Mouse (Mus musculus): ENCODE data around the gene Hoxa1. TPM values are rescaled to one million over a fixed set of nuclear protein-coding genes. Genes with fewer than 3 reads are reported as not detected.

The Hoxa1 gene
- total RNA-seq, 2 experiments from 2014 or later: 0.19 to 0.23 TPM

DNA sequence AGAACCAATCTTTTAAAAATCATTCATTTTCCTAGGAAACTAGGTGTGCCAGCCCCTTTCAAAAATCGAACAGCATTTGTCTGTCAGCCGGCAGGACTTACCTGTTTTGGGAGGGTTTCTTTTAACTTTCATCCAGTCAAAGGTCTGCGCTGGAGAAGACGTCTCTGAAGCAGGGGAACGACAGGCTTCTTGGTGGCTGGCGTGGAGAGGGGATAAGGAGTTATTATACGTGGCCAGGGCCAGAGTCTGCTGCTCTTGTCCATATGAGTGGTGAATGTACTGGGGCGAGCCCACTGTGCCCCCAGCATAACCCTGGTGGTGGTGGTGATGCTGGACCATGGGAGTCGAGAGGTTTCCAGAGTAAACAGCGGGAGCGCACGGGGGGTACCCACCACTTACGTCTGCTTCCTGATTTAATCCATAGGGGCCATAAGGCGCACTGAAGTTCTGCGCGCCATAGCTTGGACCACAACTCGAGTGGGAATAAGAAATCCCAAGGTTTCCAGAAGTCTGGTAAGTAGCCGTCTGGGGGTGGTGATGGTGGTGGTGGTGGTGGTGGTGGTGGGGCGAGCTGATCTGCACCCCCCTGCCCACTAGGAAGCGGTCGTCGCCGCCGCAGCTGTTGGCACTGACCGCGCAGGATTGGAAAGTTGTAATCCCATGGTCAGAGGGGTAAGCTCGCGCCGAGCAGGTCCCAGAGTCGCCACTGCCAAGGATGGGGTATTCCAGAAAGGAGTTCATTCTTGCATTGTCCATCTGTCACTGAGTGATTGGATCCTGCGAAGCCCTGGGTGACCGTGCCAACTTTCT is 446 bp downstream of the Hoxa1 start:
- no peak for DNase-seq

- no peak for DNase-seq
Observed at GRCm38 (mm10) chr6:52156551-52157200, 1.4 kb downstream of the Hoxa1 start.

DNA sequence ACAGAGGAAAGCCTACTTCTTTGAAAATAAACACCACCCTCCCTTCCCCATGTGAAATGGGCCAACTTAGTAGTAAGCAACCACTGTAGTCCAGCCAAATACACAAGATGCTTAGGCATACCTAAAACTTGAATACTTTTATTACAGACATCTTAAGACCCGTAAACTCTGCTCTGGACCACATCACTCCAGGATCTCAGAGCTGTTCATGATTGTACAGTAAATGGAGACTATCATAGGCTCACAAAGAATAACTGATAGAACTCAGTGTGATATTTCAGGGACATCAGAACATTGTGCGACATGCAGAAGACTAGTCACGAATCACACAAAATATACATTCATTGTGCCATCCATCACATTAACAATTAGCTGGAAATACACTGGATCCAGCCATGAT is 2.6 kb downstream of the Hoxa1 start:
- DNase-seq: no peak

DNA sequence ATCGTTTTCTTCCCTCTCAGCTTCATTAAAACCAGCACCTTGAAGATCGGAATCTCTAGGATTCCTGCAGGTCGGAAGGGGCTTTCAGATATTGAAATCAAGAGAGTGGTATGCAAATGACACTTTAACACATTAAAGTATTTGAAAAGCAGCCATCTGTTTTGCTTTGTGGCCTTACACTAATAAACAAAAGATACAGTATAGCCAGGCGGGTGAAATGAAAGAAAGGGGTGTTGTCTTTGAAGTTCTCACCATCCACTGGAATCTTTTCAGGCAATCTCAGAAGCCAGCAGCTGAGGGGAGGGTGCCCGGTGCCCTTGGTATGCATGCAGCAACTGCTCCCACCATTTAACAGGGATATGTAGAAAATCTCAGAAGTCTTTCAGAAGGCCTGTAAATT is 4.1 kb downstream of the Hoxa1 start:
- no peak for DNase-seq

- no peak for DNase-seq
Observed at GRCm38 (mm10) chr6:52153270-52153669, 4.8 kb downstream of the Hoxa1 start.

- no peak for DNase-seq
Observed at GRCm38 (mm10) chr6:52152226-52153193, 5.6 kb downstream of the Hoxa1 start.

DNA sequence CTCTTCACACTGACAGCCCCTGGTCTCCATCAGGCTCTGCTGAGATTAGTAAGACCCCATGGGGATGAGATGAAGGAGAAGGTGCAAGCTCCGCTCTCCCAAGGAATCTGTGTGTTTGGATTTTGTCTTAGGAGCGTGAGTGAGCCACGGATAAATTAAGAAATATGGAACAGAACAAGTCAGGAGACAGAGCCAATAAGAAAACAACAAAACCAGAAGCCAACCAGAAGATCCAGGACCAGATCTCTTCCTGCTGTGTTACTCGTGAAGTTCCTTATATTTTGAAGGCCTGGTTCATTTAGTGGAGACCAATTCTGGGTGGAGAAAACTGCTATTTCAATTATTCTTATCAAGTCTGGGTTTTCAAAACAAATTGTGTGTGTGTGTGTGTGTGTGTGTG is 6.5 kb downstream of the Hoxa1 start:
- DNase-seq: no peak

- no peak for DNase-seq
Observed at GRCm38 (mm10) chr6:52150401-52150966, 7.6 kb downstream of the Hoxa1 start.

DNA sequence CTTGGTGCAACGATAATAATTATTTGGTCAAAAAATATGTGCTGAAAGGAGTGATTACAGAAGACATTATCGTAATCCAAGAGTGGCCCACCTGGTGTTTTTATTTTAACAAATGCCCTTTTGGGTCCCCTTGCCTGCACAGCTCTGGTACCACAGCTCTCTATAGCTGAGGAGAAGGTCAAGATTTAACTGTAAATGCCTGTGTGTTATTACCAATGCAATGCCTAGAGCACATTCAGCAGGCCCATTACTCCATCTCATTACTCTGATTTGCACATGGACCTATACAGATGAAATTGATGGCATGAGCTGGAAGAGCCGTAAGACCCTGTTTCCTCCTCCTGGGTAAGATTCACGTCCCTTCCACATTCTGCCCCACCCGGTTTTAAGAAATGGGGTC is 19.0 kb downstream of the Hoxa1 start:
- DNase-seq: no peak

DNA sequence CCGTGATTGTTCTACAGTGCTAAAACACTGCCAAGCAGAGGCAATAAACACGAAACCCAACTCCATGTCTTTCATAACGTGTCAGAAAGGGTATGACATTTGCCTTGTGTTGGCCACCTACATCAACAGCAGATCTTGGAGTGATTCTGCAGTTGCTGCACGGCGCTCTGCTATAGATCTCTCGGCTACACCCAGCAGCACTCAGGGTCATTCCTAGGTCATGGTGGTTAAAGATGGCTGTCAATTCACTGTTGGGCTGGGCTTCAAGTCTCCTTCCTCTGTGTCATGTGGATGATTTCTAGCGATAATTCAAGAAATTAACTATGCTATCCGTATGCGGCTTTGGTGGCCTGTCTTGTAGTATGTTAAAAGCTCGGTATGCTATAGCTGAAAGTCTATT is 19.5 kb downstream of the Hoxa1 start:
- no peak for DNase-seq

DNA sequence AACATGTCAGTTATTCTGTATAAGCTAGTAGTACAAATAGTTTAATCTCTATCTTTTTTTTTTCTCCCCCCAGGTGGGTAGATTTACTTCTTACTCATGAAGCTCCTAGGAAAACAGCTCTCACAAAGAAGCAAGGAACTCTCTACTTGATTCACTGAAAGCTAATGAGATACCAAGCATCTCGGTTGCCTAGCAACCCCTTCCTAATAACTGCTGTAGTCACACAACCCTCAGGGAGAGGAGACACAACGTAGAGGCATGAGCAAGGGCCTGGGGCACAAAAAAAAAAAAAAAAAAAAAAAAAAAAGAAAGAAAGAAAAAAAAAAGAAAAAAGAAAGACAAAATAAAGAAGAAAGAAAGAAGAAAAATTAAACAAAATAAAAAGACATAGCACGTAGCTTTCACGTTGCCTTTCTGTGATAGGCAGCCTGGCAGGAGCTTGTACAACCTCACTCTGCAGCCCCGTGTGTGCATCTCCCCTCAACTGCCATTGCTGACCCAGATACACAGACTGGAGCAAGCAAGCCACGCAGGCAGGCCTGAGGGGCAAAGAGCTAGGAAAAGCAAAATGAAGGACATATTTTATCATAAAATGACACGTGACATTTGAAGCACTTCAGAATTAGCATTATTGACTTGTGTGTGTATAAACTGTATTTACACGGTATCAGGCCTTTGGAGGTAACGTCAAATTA is 20.1 kb downstream of the Hoxa1 start:
- DNase-seq: no peak

GRCm38 (mm10) chr6:52123673-52124072 is 34.4 kb downstream of the Hoxa1 start:
- DNase-seq: no peak

DNA sequence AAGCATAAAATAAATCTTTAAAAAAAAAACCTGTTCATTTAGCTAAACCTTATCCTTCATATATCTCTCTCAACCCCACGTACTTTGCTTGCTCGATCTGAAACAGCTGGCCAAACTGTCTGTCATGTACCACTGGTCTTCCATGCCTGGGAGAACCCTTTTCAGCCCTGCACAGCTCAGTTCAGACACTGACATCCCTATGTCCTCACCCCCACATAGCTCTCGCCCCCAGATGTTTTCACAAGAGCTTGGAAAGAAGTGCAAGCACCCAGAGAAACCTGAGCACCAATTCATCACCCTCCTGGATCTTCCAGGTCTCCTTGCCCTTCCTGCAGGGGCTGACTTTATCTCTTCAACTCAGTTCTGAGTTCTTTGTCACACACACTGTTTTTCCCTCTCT is 36.9 kb downstream of the Hoxa1 start:
- DNase-seq: no peak

DNA sequence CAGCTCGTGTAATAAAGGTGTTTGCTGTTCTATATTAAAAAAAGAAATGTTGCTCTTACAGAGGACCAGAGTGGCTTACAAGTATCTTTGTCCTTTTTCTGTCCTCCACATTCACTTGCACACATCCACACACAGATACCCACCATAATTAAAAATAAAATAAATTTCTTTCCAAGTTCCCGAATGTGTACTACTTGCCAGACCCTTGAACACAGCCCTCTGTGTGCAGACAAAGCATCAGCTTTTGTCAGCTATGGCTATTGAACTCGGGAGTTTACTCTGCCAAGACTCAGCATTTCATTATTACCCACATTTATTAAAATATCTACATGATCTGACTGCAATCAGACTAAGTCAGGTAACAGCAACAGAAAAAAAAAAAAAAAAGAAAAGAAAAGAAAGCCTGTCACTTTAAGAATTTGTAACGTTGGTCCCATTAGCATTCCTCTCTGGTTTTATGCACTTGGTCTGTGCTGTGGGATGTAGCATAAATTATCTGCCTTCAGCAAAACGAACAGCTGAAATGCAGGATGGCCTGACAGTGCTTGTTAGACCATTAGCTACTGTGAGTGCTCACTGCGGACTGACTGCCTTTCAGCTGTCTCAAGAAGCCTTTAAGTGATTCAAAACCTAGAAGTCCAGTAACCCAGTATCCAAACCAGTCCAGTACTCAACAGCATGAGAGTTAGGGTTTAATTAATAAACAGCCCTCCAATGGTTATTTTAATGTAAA is 39.0 kb downstream of the Hoxa1 start:
- no peak for DNase-seq

DNA sequence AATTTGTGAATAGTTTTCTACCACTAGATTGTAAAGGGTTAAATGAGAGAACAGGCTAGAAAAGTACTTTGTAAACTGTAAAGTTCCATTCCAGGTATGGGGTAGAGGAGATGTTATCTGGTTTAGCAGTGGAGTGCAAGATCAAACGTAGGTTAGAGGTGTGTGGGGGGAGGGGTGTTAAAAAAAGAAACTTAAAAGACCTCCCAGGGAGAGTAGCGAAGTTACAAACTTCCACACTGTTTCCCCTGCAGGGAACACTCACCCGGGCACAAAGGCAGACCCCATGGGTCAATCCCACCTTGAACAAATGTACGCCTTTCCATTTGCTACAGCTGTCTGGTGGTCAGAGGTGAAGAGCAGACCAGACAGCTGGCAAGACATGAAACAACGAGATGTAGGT is 42.2 kb downstream of the Hoxa1 start:
- no peak for DNase-seq

GRCm38 (mm10) chr6:52111846-52112245 is 46.3 kb downstream of the Hoxa1 start:
- DNase-seq: no peak

- no peak for DNase-seq
Observed at GRCm38 (mm10) chr6:52107400-52107799, 50.7 kb downstream of the Hoxa1 start.

DNA sequence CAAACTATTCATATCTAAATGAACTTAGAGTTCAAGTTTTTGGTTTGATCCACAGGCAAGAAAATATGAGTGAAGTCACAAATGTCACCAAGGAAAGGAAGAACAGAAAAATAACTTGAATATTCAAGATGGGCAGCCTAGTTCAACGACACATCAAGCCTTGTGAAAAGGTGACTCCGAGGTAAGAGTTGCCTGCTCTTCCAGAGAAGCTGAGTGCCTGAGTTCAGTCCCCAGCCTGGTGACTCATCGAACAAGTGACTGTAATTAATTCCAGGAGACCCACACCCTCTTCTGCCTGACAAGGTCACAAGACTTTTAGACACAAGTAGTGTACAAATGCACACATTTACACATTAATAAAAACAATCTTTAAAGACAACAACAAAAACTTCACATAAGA is 51.4 kb downstream of the Hoxa1 start:
- no peak for DNase-seq

DNA sequence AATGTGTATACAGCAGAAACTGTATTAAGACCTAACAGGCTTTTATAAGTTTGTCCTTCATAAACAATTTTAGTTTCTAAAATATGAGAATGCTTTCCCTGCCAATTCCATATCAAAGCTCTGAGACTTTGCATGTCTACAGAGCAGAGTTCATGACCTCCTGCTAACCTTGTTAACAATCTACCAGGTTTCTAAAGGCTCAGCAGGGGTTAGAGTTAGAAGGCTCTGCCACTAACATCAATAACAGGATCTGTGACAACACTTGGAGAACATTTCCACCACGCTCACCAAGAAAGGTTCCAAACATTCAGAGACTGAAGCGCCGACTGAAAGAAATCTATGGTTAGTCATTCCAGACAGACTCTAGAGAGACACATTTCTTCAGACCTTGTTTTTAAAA is 51.9 kb downstream of the Hoxa1 start:
- DNase-seq: no peak
